Mouse (Mus musculus) spleen, postnatal 36 days (tissue): ENCODE measurements around the gene Slc23a4.

Experiments used
- DNase-seq, 2 experiments: peaks; one replicate each; pipeline ENCODE4 v3.0.0; 2022; ENCODE audit warnings: low spot score in 2 of 2, mixed read lengths in 1 of 2

The Slc23a4 gene

GRCm38 (mm10) chr6:34913341-34914040 is 74.7 kb downstream of the Slc23a4 start:
- DNase-seq = no peak

DNA sequence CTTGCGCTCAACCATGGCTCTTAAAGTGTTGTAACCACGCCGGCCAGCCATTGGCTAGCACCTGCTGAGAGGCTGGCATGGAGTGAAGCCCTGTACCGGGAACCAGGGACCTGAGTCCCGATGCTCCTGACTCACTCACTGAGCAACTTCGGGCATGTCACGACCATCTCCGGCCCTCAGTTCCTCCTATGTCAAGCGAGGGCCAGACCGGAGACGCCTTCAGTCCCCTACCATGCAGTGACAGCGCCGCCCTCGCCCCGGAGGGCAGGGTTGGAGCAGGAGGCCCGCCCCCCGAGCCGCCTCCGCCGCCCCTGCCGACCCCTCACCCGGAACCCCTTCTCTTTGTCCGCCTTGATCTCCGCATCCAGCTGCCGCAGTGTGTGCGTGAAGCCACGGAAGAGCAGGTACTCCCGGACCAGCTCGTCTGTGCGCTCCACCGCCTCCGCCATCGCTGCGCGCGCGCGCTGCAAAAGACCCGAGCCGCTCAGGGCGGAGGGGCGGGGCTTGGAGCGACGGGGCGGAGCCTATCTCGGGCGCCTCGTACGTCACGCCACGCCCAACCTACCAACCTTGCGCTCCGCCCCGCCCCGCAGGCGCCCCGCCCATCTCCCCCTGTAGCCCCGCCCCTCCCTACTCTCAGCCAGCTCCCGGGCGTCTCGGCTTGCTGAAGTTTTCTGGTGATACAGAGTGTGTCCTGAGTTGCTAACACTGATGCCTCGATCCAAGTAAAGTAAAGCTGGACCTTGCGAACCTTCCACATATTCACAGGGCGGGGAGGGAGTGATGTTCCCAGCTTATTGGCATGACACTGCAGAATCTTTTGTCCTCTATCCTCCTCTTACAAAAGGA is 77.6 kb downstream of the Slc23a4 start, which contains the start of gene Wdr91:
TSS of gene Wdr91 (minus strand) at position 506 of the 849 bp plus-strand sequence.
- peak; percentile 87 to 90 for DNase-seq

DNA sequence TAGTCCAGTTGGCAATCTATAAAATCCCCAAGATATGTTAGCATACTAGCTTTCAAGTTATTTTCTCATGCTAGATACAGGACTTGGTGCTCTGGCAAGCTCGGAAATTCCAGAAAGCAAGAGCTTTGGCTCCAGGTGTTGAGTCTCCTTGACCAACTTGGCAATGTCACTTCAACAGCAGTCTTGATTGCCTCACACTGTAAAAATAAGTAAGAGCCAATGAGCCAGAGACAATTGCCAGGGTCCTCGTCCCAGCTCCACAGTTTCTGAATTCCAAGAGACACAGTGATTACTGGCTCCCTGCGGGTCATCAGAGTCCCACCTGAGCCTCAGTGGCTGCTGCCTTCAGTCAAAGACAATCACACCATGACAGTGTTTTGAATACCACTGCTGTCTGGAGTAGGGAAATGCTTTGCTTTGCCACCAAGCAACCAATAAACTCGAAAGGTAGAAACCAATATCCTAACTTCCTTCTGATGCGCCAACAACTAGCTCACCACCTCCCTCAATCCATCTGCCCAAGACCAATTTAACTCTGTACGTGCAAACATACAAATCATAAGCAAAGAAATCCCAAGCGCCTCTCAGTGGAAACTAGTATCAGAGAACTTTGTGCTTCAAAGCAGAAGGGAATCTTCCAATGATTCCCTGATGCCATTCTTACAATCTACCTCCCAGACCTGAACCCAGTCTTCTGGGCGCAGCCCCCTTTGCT is 78.4 kb downstream of the Slc23a4 start:
- DNase-seq = no peak

DNA sequence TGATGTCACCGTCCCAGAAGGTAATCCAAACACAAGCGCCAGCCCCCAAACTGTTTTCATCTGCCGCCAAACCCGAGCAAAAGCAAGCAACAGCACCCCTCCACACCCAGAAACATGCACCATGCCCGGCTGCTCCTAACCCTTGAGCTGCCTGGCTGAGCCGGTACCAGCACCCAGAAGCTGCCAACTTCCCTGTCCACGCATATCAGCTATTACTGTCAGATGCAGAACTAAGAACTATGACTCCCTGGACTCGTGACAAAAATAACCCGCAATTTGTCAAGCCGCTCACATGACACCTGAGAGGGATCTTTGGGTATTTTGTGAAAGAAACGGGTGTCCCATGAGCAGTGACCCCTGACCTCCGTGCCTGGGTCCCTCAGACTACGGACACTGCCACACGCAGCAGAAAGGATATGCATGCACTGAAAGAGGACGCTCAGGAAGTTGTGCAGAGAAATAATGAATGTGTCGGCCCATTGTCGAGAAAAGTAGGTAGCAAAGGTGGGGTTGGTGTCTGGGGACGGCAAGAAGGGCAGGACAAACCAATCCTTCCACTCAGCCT is 80.4 kb downstream of the Slc23a4 start:
- DNase-seq = no peak

- DNase-seq = peak; percentile 40 to 67
Observed at GRCm38 (mm10) chr6:34907121-34907614, 81.0 kb downstream of the Slc23a4 start.

DNA sequence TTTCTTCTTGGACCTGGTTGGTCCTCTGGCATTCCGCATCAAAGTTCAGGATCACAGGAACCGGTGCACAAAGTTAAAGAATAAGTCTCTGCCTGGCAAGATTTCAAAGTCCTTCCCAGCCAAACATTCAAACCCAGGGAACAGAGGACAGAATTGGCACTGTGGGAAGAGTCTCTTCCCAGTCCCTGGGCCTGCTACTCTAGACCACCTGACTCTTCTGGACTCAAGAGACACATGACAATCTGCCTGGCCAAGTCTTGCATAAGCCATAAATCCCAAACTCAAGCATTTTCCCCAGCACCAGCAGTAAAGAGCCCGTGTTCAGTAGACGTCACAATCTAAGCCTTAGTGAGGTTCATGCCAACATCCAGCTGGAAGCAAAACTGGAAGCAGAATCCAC is 81.5 kb downstream of the Slc23a4 start:
- DNase-seq = no peak

- DNase-seq = no peak
Observed at GRCm38 (mm10) chr6:34906125-34906524, 82.1 kb downstream of the Slc23a4 start.

GRCm38 (mm10) chr6:34904361-34904760 is 83.8 kb downstream of the Slc23a4 start:
- no peak for DNase-seq

- DNase-seq = no peak
Observed at GRCm38 (mm10) chr6:34903851-34904250, 84.4 kb downstream of the Slc23a4 start.

DNA sequence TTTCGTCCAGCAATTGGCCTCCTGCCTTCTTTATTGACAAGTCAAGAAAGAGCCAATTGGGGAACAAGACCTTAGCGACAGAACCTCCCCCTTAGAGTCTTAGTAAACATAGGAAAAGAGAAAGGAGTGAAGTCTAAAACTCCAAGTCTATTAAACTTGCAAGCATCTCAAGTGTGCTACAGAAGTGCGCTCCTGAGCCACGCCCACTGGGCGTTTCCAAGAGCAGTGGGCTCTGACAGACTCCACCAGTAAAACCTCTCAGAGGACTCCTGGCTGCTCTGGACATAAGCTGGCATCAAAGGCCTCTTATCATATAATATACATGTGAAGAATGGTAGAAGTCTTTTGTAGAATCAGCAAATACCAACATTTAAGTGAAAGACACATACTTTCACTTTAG is 84.8 kb downstream of the Slc23a4 start:
- DNase-seq = no peak

DNA sequence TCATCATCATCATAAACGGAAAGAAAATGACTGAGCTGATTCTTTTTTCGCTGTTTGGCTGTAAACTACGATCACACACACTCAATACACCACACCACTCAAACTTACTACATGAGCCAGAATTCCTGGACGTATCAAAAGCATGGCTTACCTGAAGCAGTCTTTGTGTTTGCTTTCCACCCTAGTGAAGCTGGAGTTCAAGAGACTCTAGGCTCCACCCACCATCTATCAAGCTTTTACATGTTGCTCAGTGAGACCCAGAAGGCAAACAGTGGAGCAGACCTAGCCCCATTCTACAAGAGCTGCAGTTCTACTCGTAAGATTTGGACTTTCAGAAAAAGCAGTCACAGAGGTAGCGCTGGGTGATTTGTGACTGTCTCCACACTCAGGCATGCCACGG is 85.6 kb downstream of the Slc23a4 start:
- DNase-seq = peak in 1 of 2 experiments; percentile 36

DNA sequence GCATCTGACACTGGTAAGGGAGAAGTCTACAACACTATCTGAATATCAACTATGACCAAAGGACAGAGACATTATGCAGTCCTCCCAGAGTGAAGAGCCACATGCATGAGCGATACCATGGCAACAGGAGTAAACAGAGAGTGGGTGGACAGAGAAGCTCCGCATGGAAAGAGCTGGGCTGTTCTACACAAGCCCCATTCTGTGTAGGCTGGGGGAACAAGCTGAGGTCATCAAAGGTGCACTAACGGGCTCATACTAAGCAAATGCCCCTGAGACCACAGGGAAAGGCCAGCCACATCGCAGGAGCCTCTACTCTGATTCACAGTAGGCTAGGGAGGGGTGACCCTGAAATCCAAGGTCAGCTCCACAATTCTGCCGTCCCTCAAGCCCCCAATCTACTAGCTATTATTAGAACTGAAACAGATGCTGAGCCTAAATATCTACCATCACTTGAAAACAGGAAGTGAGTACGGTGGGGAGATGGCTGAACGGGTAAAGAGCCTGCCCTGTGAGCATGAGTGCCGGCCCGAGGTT is 86.2 kb downstream of the Slc23a4 start:
- peak; percentile 57 to 69 for DNase-seq

DNA sequence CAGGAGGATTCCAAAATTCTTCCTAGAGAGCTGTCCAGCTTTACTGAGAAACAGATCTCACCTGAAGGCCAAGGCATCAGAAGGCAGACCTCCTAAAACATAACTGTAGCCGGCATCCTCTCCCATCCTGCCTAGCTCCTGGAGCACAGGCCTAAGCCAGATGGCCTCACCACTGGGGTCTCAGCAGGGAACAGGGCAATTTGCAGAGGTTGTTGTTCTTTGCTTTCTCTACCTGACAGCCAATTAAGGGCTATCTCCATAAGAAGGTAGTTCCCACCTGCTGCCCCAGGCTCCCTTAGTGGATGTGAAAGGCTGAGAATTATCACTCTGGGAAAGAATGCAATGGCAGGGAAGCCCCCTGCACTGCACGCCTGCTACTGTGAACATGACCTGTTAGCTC is 87.2 kb downstream of the Slc23a4 start:
- no peak for DNase-seq

DNA sequence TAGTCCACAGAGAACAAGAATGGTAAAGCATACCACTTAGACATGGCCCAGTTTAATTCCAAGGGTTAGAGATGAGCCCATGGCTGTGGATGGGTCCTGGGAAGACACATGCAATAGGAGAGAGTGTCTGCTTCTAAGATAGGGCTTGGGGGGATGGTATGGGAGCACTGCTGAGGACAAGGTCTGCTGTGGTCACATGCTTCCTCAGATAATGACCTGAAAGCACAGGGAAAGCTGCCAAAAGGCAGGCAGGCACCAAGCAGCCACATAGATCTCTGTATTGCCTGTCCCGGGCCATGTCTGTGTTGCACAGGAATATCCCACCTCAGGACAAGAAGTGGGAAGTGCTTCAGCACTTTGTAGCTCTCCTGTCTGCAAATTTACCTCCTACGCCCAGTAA is 89.1 kb downstream of the Slc23a4 start:
- DNase-seq = no peak

DNA sequence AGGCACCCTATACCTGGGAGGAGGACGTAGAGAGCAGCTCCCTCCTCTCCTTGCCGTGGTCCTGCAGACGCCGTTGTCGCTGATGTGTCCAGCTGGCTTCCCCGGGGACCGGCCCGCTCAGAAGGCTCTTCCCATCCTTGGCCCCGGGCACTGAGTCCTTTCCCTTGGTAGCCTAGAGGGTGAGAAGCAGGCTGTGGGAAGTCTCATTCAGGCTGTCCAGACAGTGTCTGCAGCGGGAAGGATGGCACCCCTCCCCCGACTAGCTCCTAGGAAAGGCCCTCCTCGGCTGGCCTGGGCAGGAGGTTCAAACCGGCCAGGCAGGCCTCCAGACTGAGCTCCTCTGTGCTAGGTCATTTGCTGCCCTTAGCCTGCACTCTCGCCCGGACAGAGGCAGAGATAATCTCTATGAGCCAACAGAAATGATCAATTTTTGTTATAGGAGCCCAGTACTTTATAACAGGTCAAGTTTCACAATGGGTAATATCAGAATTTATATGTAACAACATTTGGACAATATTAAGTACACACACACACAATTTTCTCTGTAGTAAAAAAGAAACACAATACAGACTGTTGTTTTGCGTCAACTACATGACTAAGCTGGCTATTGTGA is 91.9 kb downstream of the Slc23a4 start:
- DNase-seq = no peak

DNA sequence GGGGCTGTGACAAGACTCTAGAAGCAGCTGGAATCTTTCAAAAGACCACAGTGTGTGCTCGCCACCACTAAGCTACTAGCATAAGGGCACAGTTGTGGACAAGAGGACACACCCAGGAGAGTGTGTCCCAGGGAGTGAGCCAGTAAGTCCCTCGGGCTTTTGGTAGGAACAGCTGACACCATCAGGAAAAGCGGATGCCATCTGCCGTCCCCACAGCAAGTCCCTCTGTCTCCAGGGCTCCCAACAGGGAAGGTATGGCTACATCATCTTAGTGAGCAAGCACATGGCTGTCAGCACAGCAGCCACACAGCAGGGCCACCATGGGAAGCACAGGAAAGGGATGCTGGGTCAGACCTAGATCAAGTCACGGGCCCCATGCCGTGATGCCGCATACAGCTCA is 92.6 kb downstream of the Slc23a4 start:
- no peak for DNase-seq
